Mouse (Mus musculus): ENCODE measurements around the gene Naxd.
A peak's percentile ranks its signal among the peaks of the same experiment; 100 is the strongest.
"Not testable (repeated sequence)": the region's sequence is repeated elsewhere in the genome, so short reads cannot be mapped to it uniquely, and the experiment has no call there.

The Naxd gene

DNA sequence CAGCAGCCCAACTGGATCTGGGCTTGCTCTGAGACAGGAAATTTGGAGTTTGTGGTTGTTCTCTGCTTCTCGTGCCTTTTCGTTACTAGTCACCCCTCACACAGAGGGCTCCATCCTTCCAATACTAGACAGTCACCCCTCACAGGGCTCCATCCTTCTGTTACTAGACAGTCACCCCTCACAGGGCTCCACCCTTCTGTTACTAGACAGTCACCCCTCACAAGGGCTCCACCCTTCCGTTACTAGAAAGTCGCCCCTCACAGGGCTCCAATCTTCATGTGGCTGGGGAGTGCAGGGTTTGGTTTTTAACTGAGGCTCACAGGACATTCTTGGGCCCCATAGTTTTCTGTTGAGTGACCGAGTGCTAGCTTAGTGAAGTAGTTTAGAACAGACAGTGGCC, 15.9 kb downstream of the Naxd start:
- DNase-seq (ENCODE audit: low spot score) = no peak

DNA sequence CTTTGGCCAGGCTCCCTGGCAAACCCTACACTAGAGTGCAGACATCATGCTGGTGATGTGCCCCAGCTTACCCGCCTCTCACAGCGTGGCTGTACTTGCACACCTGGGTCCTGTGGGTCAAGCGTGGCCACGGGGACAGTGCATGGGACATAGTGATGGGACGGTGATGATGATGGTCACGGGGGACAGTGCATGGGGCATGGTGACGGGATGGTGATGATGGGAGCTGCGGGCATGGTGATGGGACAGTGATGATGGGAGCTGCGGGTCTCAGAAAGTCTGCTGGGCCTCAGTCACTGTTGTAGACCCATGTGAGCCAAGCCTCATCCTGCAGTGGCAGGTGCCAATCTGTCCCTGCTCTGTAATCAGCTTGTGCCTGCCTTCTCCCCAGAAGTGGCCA, 19.0 kb downstream of the Naxd start:
- DNase-seq (ENCODE audit: low spot score) = no peak

DNA sequence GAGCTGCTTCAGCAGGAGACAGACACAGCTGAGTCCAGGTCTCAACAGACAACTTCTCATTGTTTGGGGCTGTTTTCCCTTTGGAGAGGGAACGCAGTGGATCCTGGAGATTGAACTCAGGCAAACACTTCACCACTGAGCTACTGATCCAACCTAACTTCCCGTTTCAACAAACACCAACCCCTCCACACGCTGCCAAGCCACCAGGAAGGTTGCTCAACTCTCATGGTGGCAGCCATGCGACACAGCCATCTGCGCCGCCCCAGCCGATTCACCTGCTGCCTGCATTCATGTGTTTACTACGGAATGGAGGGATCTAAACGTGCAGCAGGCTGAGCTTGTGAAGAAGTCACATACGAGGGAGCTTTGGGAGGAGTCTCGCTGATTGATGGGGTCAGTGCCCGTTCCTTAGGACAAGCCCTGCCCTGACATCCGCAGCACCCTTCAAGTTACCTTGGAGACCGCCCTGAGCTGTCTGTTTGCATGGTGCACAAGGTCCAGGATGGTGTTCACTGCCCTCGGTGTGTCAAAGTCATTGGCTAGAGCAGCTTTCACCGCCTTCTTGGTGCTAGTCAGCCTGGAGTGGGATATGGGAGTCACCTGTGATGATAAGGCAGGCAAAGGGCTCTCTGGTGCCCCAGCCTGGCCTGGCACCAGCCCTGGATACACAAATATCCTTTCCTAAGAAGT, 20.2 kb downstream of the Naxd start:
- no peak for DNase-seq (ENCODE audit: low spot score)

DNA sequence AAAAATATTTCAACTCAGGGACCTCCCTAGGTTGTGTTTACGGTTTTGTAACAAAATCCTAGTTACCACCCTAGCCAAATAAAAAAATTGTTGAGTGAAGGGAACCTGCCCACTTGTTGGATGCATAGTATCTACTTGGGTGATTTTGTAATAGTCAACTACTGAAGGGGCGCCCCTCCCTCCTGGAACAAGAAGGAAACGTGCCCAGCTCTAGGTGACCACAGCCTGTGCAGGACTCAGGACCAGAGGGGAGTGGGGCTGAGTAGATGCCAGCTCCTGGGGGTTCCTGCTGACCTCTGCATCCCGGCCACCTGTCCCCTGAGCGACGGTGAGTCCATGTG, 20.7 kb downstream of the Naxd start:
- DNase-seq (ENCODE audit: low spot score) = no peak

DNA sequence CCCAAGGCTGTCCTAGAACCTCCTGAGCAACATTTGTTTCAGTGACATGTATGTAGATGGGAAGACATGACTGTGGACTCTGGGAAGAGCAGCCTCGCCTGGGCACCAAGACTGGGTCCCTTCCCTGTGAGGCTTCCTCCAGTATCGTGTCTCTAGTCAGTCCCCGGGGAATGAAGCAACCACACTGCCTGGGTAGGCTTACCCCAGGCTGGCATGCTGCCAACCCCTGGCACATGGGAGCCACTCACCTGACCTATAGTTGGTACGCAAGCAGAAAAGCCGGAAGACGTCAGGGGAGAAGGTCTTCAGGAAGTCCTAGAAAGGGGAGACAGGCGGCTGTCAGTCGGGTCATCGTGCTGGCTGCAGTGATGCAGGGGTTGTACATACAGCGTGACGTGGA, 21.4 kb downstream of the Naxd start:
- no peak for DNase-seq (ENCODE audit: low spot score)

DNA sequence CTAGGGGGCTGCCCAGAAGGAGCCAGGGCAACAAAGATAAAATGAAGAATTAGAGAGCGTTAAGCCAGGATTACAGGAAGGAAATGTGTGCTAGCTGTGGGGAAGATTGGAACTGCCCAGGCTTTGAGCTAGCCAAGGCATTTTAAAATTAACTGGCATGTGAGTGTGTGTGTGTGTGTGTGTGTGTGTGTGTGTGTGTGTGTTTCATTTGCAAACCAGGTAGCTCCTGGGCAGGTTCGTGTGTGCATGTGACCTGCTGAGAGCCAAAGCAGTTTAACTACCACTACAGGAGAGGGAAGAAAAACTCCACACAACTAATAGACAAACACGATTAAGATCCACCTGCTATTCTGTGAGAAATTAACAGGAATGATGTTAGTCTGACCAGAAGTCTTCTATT, 26.0 kb downstream of the Naxd start:
- DNase-seq (ENCODE audit: low spot score) = no peak

DNA sequence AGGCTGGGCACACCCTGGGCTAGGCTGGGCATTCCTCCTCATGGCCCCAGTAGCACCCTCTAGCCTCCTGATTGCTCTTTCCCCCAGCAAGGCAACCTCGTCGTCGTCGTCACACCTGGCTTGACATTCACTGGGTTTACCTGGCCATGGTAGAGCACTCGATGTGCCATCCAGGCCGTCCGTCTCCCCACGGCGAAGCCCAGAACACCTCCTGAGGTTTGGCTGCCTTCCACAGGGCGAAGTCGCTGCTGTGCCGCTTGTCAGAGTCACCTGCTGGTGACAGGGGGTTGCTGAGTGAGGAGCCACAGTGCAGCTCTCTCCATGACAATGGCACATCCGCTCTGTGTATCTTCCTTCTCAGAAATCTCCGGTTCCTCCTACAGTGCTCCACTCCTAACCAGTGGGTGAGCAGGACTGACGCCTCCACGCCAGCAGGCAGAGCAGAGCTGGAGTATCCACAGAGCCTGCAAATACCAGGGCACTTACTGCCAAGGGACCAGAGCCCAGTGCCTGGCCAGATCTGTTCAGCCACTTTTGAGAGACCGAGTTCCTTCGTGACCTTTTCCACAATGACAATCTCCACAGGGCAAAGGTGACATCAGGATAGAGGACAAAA, 33.0 kb downstream of the Naxd start:
- no peak for DNase-seq (ENCODE audit: low spot score)

DNA sequence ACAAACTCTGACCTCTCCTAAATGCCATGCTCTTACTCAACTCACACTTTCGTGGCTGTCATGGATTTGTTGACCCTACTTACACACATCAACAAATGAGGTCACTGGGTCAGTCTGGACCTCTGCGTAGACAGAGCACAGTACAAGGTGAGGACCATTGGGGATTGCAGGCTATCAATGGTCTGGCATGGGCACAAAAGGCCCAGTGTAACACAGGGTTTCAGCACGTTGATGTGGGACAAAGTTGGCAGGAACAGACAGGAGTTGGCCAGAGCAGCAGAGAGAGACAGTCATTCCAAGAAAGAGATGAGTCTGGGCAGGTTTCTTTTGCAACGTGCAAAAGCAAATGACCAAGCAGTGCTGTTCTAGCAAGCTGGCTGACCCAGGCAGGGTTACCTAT, 33.5 kb downstream of the Naxd start:
- DNase-seq (ENCODE audit: low spot score) = no peak

DNA sequence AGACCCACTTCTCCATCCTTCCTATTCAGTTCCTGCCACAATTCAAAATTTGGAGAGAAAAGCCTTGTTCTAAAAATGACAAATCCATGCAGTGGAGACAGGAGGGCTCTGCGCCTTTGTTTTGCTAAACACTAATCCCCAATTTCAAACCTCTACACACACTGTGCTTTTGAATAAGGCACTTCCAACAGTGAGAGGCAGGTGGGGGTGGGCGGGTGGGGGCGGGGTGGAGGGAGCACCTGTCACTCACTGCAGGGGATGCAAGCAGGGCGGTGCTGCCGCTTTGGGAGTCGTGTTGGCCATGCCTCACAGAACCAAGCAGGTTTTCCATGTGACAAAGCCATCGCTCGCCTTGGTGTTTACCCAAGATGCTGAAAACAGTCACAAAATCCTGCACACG, 37.2 kb downstream of the Naxd start:
- DNase-seq (ENCODE audit: low spot score) = no peak

DNA sequence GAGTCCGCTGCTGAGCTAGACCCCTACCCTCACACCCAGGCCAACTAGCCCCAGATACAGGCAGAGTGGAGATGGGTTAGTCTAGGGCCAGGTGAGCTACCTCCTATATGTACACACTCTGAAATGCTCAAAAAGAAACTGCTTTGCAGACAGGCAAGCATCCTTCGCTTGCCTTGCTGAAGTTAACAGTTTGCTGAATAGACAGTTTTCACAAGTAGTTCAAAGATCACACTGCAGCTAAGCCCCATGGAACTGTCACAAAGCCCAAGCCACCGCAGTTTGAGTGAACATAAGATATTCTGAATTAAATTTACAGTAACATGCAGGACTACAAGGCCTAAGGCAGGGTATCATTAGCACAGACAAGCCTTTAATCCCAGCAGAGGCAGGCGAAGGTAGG, 41.7 kb downstream of the Naxd start:
- DNase-seq (ENCODE audit: low spot score) = no peak

DNA sequence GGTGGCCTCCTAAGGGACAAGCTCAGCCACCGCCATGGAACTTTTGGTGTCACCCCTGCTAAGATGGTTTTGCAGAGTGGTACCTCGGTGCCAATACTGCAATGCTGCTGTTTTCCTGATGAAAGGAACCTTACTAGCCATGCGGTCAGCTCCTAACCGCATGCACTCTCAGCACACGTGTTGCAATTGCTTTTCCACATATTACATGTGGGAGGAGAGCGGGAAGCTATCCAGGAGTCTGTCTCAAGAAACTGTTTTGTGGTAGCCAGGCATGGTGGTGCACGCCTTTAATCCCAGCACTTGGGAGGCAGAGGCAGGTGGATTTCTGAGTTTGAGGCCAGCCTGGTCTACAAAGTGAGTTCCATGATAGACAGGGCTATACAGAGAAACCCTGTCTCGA, 42.9 kb downstream of the Naxd start:
- DNase-seq (ENCODE audit: low spot score) = no peak

DNA sequence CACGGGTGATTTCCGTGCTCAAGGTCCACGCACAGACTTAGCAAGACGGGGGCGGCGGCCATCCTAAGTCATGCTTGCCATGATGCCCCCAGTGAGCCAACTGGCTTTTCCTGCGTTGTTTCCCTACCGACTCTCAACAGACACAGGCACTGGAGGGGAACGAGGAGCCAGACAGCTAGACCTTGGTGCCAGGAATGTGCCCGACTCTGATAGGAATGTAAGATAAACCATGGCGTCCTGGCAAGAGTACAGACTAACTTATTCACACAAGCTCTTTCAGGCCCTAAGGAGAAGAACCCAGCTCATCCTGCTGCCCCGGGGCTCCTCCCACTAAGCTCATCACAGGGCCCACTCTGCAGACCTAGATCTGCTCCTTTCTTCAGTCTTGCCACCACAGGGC, 44.7 kb downstream of the Naxd start:
- no peak for DNase-seq (ENCODE audit: low spot score)

DNA sequence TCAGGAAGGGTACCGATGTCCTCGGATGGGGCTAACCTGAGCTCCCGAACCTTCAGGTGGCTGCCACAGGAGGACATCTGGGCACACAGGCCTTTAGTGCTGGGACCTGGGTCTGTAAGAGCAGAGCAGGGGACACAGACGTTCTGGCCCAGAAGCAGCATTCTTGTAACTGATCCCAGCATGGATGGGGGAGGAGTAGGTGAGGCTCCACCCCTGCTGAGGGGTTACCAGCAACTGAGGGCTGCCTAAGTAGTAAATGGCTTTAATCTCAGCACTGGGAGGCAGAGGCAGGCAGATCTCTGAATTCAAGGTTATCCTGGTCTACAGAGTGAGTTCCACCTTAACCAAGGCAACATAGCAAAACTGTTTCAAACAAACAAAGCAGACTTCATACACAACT, 45.6 kb downstream of the Naxd start:
- no peak for DNase-seq (ENCODE audit: low spot score)

DNA sequence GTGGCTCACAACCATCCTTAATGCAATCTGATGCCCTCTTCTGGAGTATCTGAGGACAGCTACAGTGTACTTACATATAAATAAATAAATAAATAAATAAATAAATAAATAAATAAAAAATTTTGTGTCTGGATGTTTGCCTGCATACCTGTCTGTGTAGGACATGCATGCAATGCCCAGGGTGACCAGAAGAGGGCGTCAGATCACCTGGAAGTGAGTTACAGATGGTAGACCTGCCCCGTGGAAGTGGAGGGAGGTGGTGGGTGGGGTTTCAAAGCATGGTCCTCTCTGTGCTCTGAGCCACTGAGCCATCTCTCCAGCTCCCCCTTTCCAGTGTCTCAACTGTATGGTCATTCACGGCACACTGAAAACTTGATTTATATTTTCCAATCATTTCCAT, 47.1 kb downstream of the Naxd start:
- DNase-seq (ENCODE audit: low spot score) = no peak

DNA sequence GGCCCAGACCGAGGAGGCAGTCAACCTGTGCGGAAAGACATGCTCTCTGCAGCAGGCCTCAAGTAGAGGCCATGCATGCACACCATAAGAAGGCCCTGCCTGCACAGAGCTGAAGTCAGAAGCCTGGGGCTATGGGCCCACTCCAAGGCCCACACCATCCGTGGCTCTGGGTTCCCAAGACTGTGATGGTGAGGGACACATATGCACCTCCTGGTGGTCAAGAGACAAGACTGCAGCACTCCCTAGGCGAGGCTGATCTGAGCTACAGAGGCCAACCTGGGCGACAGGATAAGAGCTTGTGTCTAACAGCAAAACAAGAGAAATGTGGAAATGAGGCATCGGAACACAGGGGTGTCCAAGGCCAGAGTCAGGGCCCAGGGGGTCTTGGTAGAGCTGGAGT, 49.8 kb downstream of the Naxd start:
- no peak for DNase-seq (ENCODE audit: low spot score)

DNA sequence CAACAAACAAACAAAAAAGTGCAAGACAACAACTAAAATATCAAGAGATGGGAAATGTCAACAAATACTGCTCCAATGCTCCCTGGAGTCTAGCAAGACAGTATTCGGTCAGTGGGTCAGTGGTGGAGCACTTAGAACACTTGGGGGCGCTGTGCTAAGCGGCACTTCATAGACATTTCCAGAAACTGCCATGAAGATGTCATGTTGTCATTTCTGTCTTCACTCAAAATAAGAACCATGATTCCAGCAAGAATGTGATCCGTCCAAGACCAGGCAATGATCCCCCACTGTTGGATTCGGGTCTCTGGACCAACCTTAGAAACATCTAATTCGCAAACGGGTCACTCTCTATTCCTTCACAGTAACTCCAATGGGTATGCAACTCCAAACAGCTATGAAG, 52.4 kb downstream of the Naxd start:
- no peak for DNase-seq (ENCODE audit: low spot score)

DNA sequence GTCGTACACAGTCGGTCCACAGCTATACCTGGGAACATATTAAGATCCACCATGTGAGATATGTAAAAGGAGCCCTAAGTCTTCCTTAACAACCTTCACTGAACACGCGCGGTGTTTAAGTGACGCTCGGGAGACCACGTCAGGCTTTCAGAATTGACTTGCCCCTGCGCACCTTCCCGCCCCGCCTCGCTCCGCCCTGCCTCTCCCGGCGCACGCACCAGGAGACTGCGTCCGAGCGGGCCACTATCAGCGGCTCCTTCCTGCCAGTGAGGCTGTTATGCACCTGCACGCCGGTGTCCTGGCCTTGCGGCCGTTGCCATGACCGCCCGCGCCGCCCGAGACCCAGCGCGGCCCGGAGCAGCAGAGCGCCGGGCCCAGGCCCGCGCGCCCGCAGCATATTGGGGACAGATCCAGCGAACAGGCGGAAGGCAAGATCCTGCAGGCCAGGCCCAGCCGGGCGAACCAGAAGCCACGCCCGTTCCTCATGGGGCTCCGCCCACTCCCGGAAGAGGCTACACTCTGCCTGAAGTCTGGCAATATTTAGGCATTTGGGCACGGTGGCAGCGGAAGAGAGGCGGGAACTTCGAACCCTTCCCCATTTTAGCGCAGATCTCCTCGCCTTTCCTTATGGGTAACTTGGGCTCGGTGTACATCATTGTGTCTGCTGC, 53.1 kb downstream of the Naxd start, which contains the start of gene Cars2:
Gene Cars2, minus strand, starts transcription at position 503 of the 668 bp plus-strand sequence.
- DNase-seq (ENCODE audit: low spot score) = peak; percentile 82

DNA sequence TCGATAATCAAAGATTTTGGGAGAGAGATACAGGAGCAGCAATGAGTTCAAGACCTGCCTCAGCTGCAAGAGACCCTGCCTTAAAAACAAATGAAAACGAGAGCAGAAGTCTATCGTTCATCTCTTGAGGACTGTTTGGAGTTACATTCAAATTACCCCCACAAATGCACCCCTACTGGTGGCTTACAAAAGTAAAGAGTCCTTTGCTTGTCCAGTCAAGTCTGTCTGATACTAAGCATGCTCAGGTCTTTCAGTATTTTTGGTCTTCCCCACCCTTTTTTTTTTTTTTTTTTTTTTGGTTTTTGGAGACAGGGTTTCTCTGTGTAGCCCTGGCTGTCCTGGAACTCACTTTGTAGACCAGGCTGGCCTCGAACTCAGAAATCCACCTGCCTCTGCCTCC, 54.2 kb downstream of the Naxd start:
- not testable (repeated sequence) for DNase-seq (ENCODE audit: low spot score)

DNA sequence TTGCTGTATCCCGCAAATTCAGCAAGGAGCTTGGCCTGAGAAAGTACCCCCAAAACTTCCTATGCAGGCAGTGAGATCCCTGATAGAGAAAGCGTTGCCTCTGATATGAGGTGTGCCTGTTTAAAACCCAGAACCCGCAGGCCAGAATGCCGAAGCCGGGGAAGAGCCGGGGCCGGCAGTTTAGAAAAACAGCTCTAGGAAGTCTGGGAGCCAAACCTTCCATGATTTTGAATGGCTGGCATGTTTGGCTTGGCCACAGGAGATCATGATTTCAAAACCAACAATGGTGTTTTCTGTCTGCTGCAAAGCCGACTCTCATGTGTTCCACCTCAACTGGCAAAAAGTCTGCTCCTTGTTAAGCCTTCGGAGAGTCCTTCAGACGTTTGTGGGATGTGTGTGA, 55.1 kb downstream of the Naxd start:
- no peak for DNase-seq (ENCODE audit: low spot score)

DNA sequence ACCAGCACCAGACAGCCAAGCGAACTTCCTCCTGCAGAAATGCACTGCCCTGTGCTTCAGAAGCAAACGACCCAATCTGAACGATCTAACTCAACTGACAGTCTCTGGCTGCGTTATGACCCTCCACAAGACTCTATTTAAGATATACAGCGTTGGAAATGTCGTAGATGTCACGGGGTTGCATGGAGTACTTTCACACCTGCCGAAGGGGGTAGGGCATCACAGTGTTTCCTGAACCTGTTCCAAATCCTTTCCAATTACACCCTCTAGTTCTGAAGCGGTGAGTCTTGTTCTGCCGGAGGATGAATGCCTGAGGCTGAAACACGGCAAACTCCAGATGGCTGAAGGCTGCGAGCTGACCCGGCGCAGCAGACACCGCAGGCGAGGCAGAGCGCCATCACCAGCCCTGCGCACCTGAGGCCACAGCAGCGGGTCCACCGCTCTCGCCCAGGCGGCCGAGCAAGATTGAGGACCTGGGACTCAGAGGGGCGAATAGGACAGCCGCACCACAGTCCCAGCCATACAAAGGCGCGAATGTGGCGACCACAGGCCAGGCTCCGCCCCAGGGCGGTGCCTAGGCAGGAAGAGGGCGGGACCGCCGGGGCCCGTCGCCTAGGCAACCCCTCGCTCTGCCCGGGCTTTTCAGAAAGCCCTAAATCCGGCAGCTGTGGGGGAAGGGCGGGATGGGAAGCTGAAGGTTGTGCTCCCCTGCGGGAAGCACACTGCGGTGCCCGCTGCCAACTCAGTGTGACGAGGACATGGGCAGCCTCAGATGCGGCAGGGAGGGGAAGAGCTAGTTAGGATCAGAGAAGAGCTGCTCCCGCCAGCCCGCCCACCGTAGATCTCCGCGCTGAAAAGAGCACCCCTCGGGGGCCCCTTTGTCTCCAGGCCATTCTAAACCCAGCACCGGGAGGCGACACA, 57.8 kb downstream of the Naxd start, which contains the start of gene Ing1:
Gene Ing1, plus strand, starts transcription at position 773 of the 921 bp plus-strand sequence.
- peak; percentile 96 for DNase-seq (ENCODE audit: low spot score)

DNA sequence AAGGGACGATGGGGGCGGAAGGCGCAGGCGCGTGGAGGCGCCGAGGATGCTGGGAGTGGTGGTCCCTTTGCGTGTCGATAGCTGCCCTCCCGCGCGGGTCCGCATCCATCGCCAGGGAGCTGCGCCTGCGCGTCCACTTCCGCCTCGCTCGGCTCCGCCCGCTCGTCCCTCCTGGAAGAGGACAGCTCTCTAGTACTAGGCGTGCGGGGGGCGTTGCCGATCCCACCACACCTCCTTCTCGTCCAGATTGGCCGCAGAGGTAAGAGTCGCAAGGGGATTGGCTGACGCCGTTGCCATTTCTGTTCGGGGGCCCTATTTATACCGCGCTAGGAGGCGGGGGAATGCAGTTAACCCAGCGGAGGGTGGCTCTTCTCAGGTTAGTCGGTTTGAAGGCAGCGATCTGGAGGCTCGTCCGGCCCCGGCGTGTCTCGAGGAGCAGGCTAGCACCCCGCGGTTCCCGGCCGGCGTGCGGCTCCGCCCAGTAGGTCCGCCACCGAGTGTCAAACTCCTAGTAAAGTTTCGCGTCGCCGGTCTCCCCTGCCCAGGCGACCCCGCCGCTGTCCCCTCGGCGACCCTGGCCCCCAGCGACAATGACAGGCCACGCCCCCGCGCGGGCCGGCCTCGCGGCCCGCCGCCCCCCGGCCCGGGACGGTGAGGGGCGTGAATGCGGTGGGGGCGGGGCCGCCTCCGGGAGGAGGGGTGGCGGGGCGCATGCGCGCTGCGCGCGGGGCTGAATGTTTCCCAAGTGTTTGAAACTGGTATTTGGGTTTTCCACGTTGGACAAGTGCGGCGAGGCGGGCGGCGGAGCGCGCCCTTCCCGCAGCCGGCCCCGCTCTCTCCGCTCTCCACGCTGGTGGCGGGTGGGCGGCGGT, 58.6 kb downstream of the Naxd start:
- peak; percentile 100 for DNase-seq (ENCODE audit: low spot score)

All from left cerebral cortex, adult 11 months (tissue).